Mouse (Mus musculus) limb, embryonic 13.5 days (tissue): ENCODE results near the gene Pafah2. TPM values are rescaled to one million over a fixed set of nuclear protein-coding genes. Genes with fewer than 3 reads are reported as not detected.

Experiments used
- ATAC-seq: fragments of 200-750 bp; cut with Nextera tagmentation; 2 replicates; pipeline ENCODE4 v1.8.0; 2017; ENCODE audit warnings: low read depth, moderate number of reproducible peaks, moderate TSS enrichment; ENCODE audit not compliant: low FRiP score
- H3K27ac ChIP-seq: fragments of 300-500 bp; sonication (generic); 2 replicates; pipeline ENCODE4 v1.5.1; 2015; ENCODE audit warnings: inconsistent platforms, mild to moderate bottlenecking, moderate library complexity
- H3K27me3 ChIP-seq: fragments of 300-500 bp; sonication (generic); 2 replicates; pipeline ENCODE4 v1.6.1; 2015; ENCODE audit warnings: mild to moderate bottlenecking, inconsistent platforms
- H3K36me3 ChIP-seq: fragments of 300-500 bp; sonication (generic); 2 replicates; pipeline ENCODE4 v1.6.1; 2015; ENCODE audit warnings: inconsistent platforms, mild to moderate bottlenecking, moderate library complexity
- H3K4me1 ChIP-seq: fragments of 300-500 bp; sonication (generic); 2 replicates; pipeline ENCODE4 v1.6.1; 2015; ENCODE audit warnings: inconsistent platforms
- H3K4me2 ChIP-seq: fragments of 300-500 bp; sonication (generic); replicated peaks from 2 replicates; pipeline ENCODE4 v1.6.1; 2015; ENCODE audit warnings: inconsistent platforms, mild to moderate bottlenecking, moderate library complexity
- H3K4me3 ChIP-seq: fragments of 300-500 bp; sonication (generic); 2 replicates; pipeline ENCODE4 v1.5.1; 2015; ENCODE audit warnings: moderate library complexity, mild to moderate bottlenecking, inconsistent platforms
- H3K9ac ChIP-seq: fragments of 300-500 bp; sonication (generic); 2 replicates; pipeline ENCODE4 v1.6.1; 2015; ENCODE audit warnings: mild to moderate bottlenecking, inconsistent platforms
- H3K9me3 ChIP-seq: fragments of 300-500 bp; sonication (generic); 2 replicates; pipeline ENCODE4 v1.6.1; 2016; ENCODE audit warnings: inconsistent platforms
- WGBS: fragments of 180-500 bp; shearing (Covaris S2); methylation state at CpG from one replicate; pipeline ENCODE4 v1.1.7; 2015; 5-methylcytosine and 5-hydroxymethylcytosine counted together
- microRNA-seq: library from miRNA; unstranded; fragments of <30 nt; microRNA quantifications from one replicate; pipeline ENCODE4, GENCODE M21; 2016
- polyA plus RNA-seq: library from polyadenylated mRNA; unstranded; fragments of >200 nt; fragmentation: Nextera tagmentation; extraction: Ambion mirVana; gene quantifications from 2 replicates; pipeline ENCODE4 v1.2.1, GENCODE M21; 2015

Pafah2 gene
- polyA plus RNA-seq, 1 experiment from 2014 or later, result 12.9 TPM

DNA sequence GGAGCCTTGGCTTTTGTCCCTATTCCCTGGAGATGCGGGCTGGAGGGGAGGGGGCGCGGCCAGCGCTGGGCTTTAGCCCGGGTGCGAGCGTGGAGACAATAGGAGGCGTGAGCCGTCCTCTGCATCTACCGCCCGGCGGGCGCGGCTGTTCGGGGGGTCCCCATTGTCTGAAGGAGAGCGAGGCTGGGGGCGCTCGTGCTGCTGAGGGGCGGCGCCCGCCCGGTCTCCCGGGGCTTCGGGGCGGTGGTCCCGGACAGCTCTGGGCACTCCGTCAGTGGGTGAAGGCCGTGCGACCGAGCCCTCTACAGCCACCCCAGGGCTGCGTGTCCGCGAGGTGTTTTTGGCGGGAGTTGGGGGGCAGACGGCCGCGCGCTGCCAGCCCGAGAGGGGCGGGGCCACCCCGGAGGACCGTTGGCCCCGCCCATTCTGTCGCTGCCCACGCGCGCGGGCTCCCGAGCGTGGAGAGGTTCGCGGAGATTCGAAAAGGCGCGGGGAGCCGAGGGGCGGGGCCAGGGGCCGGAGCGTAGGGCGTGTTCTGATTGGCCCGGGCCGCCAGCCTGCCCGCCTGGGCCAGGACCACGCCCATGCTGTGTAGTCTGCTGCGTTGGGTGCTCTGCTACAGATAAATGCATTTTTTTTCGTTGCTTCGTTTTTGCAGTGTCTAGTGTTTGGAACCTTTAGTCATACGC is 72.6 kb downstream of the Pafah2 start:
- peaks cover 20% of the 10 kb centered on the region for H3K4me1 ChIP-seq
- peak; percentile 85 for ATAC-seq
- peaks cover 25% of the 10 kb centered on the region for H3K36me3 ChIP-seq
- peak overlapping the region; percentile 96 for H3K4me2 ChIP-seq
- under 1% methylated on average over 58 of the region's 68 CpGs for WGBS
- H3K9me3 ChIP-seq, result no peaks in the 10 kb centered on the region
- peak overlapping the region; percentile 93 for H3K4me3 ChIP-seq
- H3K27ac ChIP-seq, result peak overlapping the region; percentile 87
- peak overlapping the region; percentile 93 for H3K9ac ChIP-seq
- H3K27me3 ChIP-seq, result no peaks in the 10 kb centered on the region

DNA sequence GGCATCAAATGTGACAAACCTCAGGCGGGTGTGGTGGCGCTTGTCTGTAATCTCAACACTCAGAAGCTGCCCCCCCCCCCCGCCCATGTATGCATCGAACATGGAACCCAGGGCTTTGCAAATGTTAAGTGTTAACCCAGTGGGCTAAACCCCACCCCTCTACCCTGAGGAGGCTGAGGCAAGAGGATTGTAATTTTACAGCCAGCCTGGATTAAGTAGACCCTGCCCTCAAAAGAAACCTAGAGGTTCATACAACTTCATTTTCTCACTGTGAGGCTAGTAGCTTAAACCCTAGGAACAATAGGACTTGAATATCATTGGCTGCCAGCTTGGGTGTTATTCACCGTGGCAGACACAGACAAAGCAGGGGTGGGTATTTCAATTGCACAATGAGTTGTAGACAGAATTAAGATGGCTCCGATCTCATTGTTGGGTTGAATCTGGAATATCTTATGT is 73.2 kb downstream of the Pafah2 start:
- 22% methylated on average over 6 of the region's 6 CpGs for WGBS
- no peak for ATAC-seq

DNA sequence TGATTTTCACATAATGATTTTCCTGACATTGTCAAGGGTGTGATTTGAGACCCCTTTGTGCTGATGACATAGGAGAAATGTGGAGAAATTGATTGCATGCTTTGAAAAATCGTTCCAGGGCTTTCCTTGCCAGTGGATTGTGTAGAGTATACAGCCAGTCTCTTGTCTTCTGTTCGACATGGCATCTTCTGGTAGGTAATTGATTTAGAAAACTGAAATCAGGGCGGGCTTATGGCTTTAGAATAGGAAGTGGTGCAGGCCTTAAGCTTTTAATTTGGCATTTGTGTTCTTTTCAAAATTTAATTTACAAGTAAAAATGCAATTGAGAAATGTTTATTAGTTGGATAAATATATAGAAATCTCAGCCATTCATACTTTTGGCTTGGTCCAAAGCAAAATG is 73.9 kb downstream of the Pafah2 start:
- Histone ChIP-seq H3K27me3 (no peaks in the 10 kb centered on the region), H3K4me3 (peak overlapping the region; percentile 93), H3K27ac (no peak overlapping the region), H3K4me1 (peaks cover 23% of the 10 kb centered on the region), H3K9ac (peak overlapping the region; percentile 93), H3K36me3 (peaks cover 37% of the 10 kb centered on the region), H3K4me2 (peak overlapping the region; percentile 96), H3K9me3 (no peaks in the 10 kb centered on the region)
- no peak for ATAC-seq
- WGBS, result 74% methylated on average over 3 of the region's 3 CpGs

More for the DNA sequence above, 73.2 kb downstream of the Pafah2 start:
- peak overlapping the region; percentile 93 for H3K4me3 ChIP-seq
- H3K4me1 ChIP-seq, result peaks cover 23% of the 10 kb centered on the region
- peaks cover 31% of the 10 kb centered on the region for H3K36me3 ChIP-seq
- H3K4me2 ChIP-seq, result peak overlapping the region; percentile 96
- H3K27me3 ChIP-seq, result no peaks in the 10 kb centered on the region
- no peak overlapping the region for H3K27ac ChIP-seq
- H3K9ac ChIP-seq, result peak overlapping the region; percentile 93
- no peaks in the 10 kb centered on the region for H3K9me3 ChIP-seq

GRCm38 (mm10) chr4:134471469-134471868 is 75.3 kb downstream of the Pafah2 start:
- no peaks in the 10 kb centered on the region for H3K27me3 ChIP-seq
- peaks cover 23% of the 10 kb centered on the region for H3K4me1 ChIP-seq
- H3K27ac ChIP-seq, result no peak overlapping the region
- ATAC-seq, result no peak
- H3K36me3 ChIP-seq, result peaks cover 52% of the 10 kb centered on the region
- H3K4me2 ChIP-seq, result peak overlapping the region; percentile 96; the same call in 1 of the 2 replicates
- no peak overlapping the region for H3K4me3 ChIP-seq
- no peak overlapping the region for H3K9ac ChIP-seq
- H3K9me3 ChIP-seq, result no peaks in the 10 kb centered on the region

GRCm38 (mm10) chr4:134473764-134474163 is 77.6 kb downstream of the Pafah2 start:
- H3K4me1 ChIP-seq, result peaks cover 19% of the 10 kb centered on the region
- H3K4me3 ChIP-seq, result no peak overlapping the region
- no peak for ATAC-seq
- H3K27me3 ChIP-seq, result no peaks in the 10 kb centered on the region
- H3K9ac ChIP-seq, result no peak overlapping the region
- 79% methylated on average over 4 of the region's 4 CpGs for WGBS
- H3K36me3 ChIP-seq, result peaks cover 57% of the 10 kb centered on the region
- H3K27ac ChIP-seq, result no peak overlapping the region
- H3K9me3 ChIP-seq, result no peaks in the 10 kb centered on the region
- H3K4me2 ChIP-seq, result no peak overlapping the region

- WGBS, result 69% methylated on average over 8 of the region's 8 CpGs
- peaks cover 57% of the 10 kb centered on the region for H3K36me3 ChIP-seq
- no peak overlapping the region for H3K4me2 ChIP-seq
- no peak for ATAC-seq
- H3K4me1 ChIP-seq, result peaks cover 19% of the 10 kb centered on the region
- no peaks in the 10 kb centered on the region for H3K27me3 ChIP-seq
- no peak overlapping the region for H3K4me3 ChIP-seq
- H3K27ac ChIP-seq, result no peak overlapping the region
- H3K9me3 ChIP-seq, result no peaks in the 10 kb centered on the region
- no peak overlapping the region for H3K9ac ChIP-seq
Observed at GRCm38 (mm10) chr4:134474240-134474639, 78.1 kb downstream of the Pafah2 start.

DNA sequence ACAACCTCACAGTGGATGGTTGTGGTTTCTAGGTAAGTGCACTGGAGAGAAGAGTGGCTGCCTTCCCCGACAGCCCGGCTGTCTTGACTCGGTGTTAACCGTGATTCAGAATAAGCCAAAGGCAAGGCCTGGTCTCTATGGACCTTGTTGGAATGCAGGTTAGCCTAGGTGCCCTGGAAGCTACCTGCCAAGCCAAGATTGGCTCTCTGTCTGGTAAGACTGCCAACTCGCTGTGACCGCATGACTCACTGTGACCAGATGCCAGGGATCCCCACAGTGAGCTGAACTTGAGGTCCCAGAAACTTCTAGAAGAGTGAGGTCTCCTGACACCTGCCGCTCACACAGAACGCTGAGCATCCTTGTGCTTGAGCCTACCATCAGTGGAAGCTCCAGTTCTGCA is 80.8 kb downstream of the Pafah2 start:
- Histone ChIP-seq H3K4me1 (0 out of 2 replicates have a peak, but pooled peaks cover 5% of the 10 kb centered on the region), H3K27me3 (no peaks in the 10 kb centered on the region), H3K9ac (no peak overlapping the region), H3K9me3 (no peaks in the 10 kb centered on the region), H3K36me3 (peaks cover 46% of the 10 kb centered on the region), H3K27ac (no peak overlapping the region), H3K4me3 (no peak overlapping the region), H3K4me2 (no peak overlapping the region)
- no peak for ATAC-seq
- 90% methylated on average over 8 of the region's 8 CpGs for WGBS

Small RNA genes lying within 50 kb of the gene (microRNA-seq; reads per million reads assigned to microRNA genes)
- 0.87 reads per million for gene Gm23634

Other genes with a start within 250 kb of the Pafah2 start
- 33.3 and 34.9 TPM in 2 replicates for gene Cep85, start 209.2 kb upstream of the Pafah2 start, polyA plus RNA-seq
- not detected in 2 replicates for gene Gm7534, start 193.3 kb upstream of the Pafah2 start, polyA plus RNA-seq
- gene Catsper4, start 168.9 kb upstream of the Pafah2 start, polyA plus RNA-seq, result 0.23 TPM in 1 of 2 replicates, not detected in the other
- 1.8 and 2.0 TPM in 2 replicates for gene Cnksr1, start 157.9 kb upstream of the Pafah2 start, polyA plus RNA-seq
- gene E130218I03Rik, start 152.7 kb upstream of the Pafah2 start, polyA plus RNA-seq, result 0.23 and 0.66 TPM in 2 replicates
- 15.6 and 17.8 TPM in 2 replicates for gene Zfp593, start 150.7 kb upstream of the Pafah2 start, polyA plus RNA-seq
- not detected in 2 replicates for gene Gm30191, start 149.4 kb upstream of the Pafah2 start, polyA plus RNA-seq
- 4.7 and 5.3 TPM in 2 replicates for gene Grrp1, start 142.2 kb upstream of the Pafah2 start, polyA plus RNA-seq
- gene Pdik1l, start 108.4 kb upstream of the Pafah2 start, polyA plus RNA-seq, result 21.7 and 22.6 TPM in 2 replicates
- 5.3 and 6.2 TPM in 2 replicates for gene Trim63, start 81.2 kb upstream of the Pafah2 start, polyA plus RNA-seq
- gene Slc30a2, start 53.1 kb upstream of the Pafah2 start, polyA plus RNA-seq, result 0.18 and 0.24 TPM in 2 replicates
- 8.3 and 9.2 TPM in 2 replicates for gene Extl1, start 12.5 kb upstream of the Pafah2 start, polyA plus RNA-seq
- 1,889 and 1,921 TPM in 2 replicates for gene Stmn1, start 72.0 kb downstream of the Pafah2 start, polyA plus RNA-seq
- 3.7 and 4.1 TPM in 2 replicates for gene Paqr7, start 100.4 kb downstream of the Pafah2 start, polyA plus RNA-seq
- gene Aunip, start 114.7 kb downstream of the Pafah2 start, polyA plus RNA-seq, result 10.6 and 10.8 TPM in 2 replicates
- gene Mtfr1l, start 139.1 kb downstream of the Pafah2 start, polyA plus RNA-seq, result 131 and 132 TPM in 2 replicates
- gene Selenon, start 155.8 kb downstream of the Pafah2 start, polyA plus RNA-seq, result 15.2 and 16.3 TPM in 2 replicates